Mouse (Mus musculus) spleen, postnatal 14 days (tissue): ENCODE results near the gene Gm17267.
"Not testable (repeated sequence)": the region's sequence is repeated elsewhere in the genome, so short reads cannot be mapped to it uniquely, and the experiment has no call there.

ENCODE experiments used
- DNase-seq, 2 experiments: peaks; one replicate each; pipeline ENCODE4 v3.0.0; 2021 to 2022; ENCODE audit warnings: low spot score in 2 of 2

The Gm17267 gene

DNA sequence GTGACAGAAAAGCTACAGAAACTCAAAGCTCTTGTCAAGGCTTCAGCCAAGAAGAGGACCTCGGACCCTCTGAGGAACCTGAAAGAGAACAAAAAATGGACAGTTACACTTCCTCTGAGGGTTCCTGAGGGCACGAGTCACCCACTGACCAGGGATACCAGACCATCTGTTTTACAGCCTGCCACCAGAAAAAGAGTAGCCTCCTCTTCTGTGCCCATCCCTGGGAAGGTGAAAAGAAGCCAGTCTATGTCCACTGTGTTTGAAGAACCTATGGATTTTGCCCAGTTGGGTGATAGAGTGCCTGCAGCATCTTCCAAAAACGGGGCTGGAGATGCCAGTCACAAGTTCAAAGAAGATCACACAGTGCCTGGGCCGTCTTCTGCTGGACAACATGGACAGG, at the start of gene Gm17267:
Gene Gm17267, plus strand, starts transcription at position 301 of the 400 bp plus-strand sequence.
- not testable (repeated sequence) for DNase-seq
